ENCODE assay signal across 8 mouse cellular contexts in genomic region chr2:146221929-146222278, GRCm38 (mm10). TPM values are rescaled to one million over a fixed set of nuclear protein-coding genes. Genes with fewer than 3 reads are reported as not detected.
A peak's percentile ranks its signal among the peaks of the same experiment; 100 is the strongest.
DNase-seq lines count a peak whose midpoint lies in the region; ATAC-seq and TF ChIP-seq lines count a peak whose summit lies in the region.
"Had no signal": no experiment of that assay in that cellular context is flagged by ENCODE, and none has a peak within 500 bp of the region (broad histone marks: within the 10 kb centered on the region; RNA-seq: fewer than 3 reads in every experiment).

No protein-coding gene starts in this region.

- peak; percentile 35 for ATAC-seq in lung, embryonic 14.5 days (ENCODE audit: insufficient read depth)
- peak; percentile 44 for ATAC-seq in forebrain, embryonic 11.5 days (replicated peaks; ENCODE audit: low FRiP score)
- peak; percentile 88 for ATAC-seq in midbrain, embryonic 15.5 days (replicated peaks)
- ATAC-seq in megakaryocyte progenitor cell, adult 5-6 weeks (replicated peaks; ENCODE audit: poor library complexity): no peak

- H3K4me3 ChIP-seq in lung, embryonic 14.5 days (ENCODE audit: low read depth, low read length): peak overlapping the region; percentile 48
- H3K4me3 ChIP-seq in forebrain, embryonic 11.5 days (ENCODE audit: low read depth, low read length): peak overlapping the region; percentile 63
- H3K4me3 ChIP-seq in midbrain, embryonic 15.5 days: peak overlapping the region; percentile 87
- H3K4me3 ChIP-seq: erythroblast, embryonic 14.5 days had no signal

- no peak overlapping the region for H3K27ac ChIP-seq in lung, embryonic 14.5 days (ENCODE audit: low read depth)
- H3K27ac ChIP-seq in forebrain, embryonic 11.5 days (ENCODE audit: low read depth, low read length): peak overlapping the region; percentile 91
- peak overlapping the region; percentile 97 for H3K27ac ChIP-seq in midbrain, embryonic 15.5 days

- H3K9ac ChIP-seq in lung, embryonic 14.5 days: no peak overlapping the region
- H3K9ac ChIP-seq in forebrain, embryonic 11.5 days (ENCODE audit: low read length): peak overlapping the region; percentile 81
- H3K9ac ChIP-seq in midbrain, embryonic 15.5 days: peak overlapping the region; percentile 91

- peak overlapping the region; percentile 92 for H3K4me2 ChIP-seq in lung, embryonic 14.5 days
- H3K4me2 ChIP-seq in forebrain, embryonic 11.5 days (ENCODE audit: low read depth, low read length, severe bottlenecking): peak overlapping the region; percentile 89
- peak overlapping the region; percentile 91 for H3K4me2 ChIP-seq in midbrain, embryonic 15.5 days

- TF ChIP-seq POLR2A in brain, embryonic 14.5 days (IDR thresholded peaks at IDR 0.05; ENCODE audit: borderline replicate concordance, extremely low read depth, insufficient read depth, insufficient read length, poor library complexity, severe bottlenecking): peak; percentile 100

- no peaks in the 10 kb centered on the region for H3K9me3 ChIP-seq in lung, embryonic 14.5 days (ENCODE audit: low read depth, low read length)
- H3K9me3 ChIP-seq in forebrain, embryonic 11.5 days (ENCODE audit: control insufficient read depth, low read length): no peaks in the 10 kb centered on the region
- H3K9me3 ChIP-seq in midbrain, embryonic 15.5 days: no peaks in the 10 kb centered on the region

- H3K4me1 ChIP-seq in lung, embryonic 14.5 days (ENCODE audit: insufficient read depth): 0 out of 2 replicates have a peak, but pooled peaks cover 4% of the 10 kb centered on the region
- peaks cover 27% of the 10 kb centered on the region for H3K4me1 ChIP-seq in forebrain, embryonic 11.5 days (replicated peaks; ENCODE audit: control insufficient read depth, insufficient read depth, low read length)
- peaks cover 60% of the 10 kb centered on the region for H3K4me1 ChIP-seq in midbrain, embryonic 15.5 days

- under 1% methylated on average over 38 of the region's 44 CpGs for WGBS in lung, embryonic 14.5 days
- WGBS in forebrain, embryonic 11.5 days: under 1% methylated on average over 43 of the region's 44 CpGs
- WGBS in midbrain, embryonic 15.5 days: under 1% methylated on average over 43 of the region's 44 CpGs

- DNase-seq in lung, embryonic 14.5 days: peak; percentile 30
- DNase-seq in lung, postnatal 36 days: no peak
- DNase-seq in brain, embryonic 14.5 days (ENCODE audit: low read depth): peak; percentile 98
- DNase-seq in forebrain, embryonic 11.5 days (ENCODE audit: low spot score): peak; percentile 90
- peak; percentile 66 to 74 for DNase-seq in layer of hippocampus, postnatal 14 days (ENCODE audit: low spot score in 2 of 2)

- peaks cover 93% of the 10 kb centered on the region for H3K27me3 ChIP-seq in lung, embryonic 14.5 days (ENCODE audit: insufficient read depth, low read length)
- H3K27me3 ChIP-seq in forebrain, embryonic 11.5 days (ENCODE audit: control insufficient read depth, insufficient read depth, low read length): peaks cover 54% of the 10 kb centered on the region
- H3K27me3 ChIP-seq in midbrain, embryonic 15.5 days (replicated peaks): peaks cover 6% of the 10 kb centered on the region; the same call in 1 of the 2 replicates

- no peak for TF ChIP-seq CTCF in lung, embryonic 14.5 days (IDR thresholded peaks at IDR 0.05; ENCODE audit: low read depth)
- TF ChIP-seq CTCF in brain, embryonic 14.5 days (IDR thresholded peaks at IDR 0.05; ENCODE audit: borderline replicate concordance, extremely low read depth, insufficient read depth, insufficient read length): no peak

- H3K36me3 ChIP-seq in lung, embryonic 14.5 days (ENCODE audit: insufficient read depth): no peaks in the 10 kb centered on the region
- H3K36me3 ChIP-seq in forebrain, embryonic 11.5 days (ENCODE audit: control insufficient read depth, insufficient read depth, low read length): no peaks in the 10 kb centered on the region
- no peaks in the 10 kb centered on the region for H3K36me3 ChIP-seq in midbrain, embryonic 15.5 days (replicated peaks)

RNA-seq across cellular contexts. Expression of gene Insm1, which starts 0.2 kb away (rescaled TPM):
- 0.11 and 0.13 TPM in 2 replicates for polyA plus RNA-seq in lung, embryonic 14.5 days (2014; fragmentation: Nextera tagmentation; extraction: Ambion mirVana)
- 51.1 and 74.2 TPM in 2 replicates for polyA plus RNA-seq in brain, embryonic 14.5 days (2012; rRNA removed)
- 5.0 and 8.7 TPM in 2 replicates for polyA plus RNA-seq in forebrain, embryonic 11.5 days (2014; fragmentation: Nextera tagmentation; extraction: Ambion mirVana)
- 1 to 10 TPM; 7.2 to 8.4 TPM for total RNA-seq in layer of hippocampus, postnatal 14 days (2021)
- polyA plus RNA-seq in midbrain, embryonic 15.5 days (2015; fragmentation: Nextera tagmentation; extraction: Ambion mirVana): 3.5 and 4.2 TPM in 2 replicates
- not detected in 2 replicates for total RNA-seq in megakaryocyte progenitor cell, adult 5-6 weeks (2015)
- total RNA-seq in megakaryocyte progenitor cell, adult 5-6 weeks (2017): not detected in 2 replicates
- polyA plus RNA-seq: erythroblast, embryonic 14.5 days had no signal
